ENCODE assay signal across 11 mouse cellular contexts in the genomic region with DNA sequence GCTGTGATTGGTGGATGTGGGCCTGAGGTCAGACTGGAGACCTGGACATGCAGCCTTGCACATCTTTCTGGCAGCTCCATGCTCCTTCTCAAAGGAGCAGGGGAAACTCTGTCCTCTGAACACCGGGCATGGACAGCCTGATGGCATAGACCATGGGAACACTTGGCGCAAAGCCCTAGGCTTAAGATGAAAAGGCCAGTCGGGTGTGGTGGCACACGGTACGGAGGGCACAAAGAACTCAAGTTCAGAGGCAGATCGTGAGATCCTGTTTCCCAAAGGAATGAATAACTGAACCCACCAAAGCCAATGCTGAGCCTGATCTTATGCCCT. TPM values are rescaled to one million over a fixed set of nuclear protein-coding genes. Genes with fewer than 3 reads are reported as not detected.
DNase-seq lines count a peak whose midpoint lies in the region; ATAC-seq and TF ChIP-seq lines count a peak whose summit lies in the region.
"Had no signal": no experiment of that assay in that cellular context is flagged by ENCODE, and none has a peak within 500 bp of the region (broad histone marks: within the 10 kb centered on the region; RNA-seq: fewer than 3 reads in every experiment).

No protein-coding gene starts in this region.

- no peak overlapping the region for H3K9ac ChIP-seq in liver, embryonic 11.5 days (ENCODE audit: low read depth, low read length)
- H3K9ac ChIP-seq in heart, postnatal 0 days (replicated peaks; ENCODE audit: low read depth, low read length) = no peak overlapping the region
- no peak overlapping the region for H3K9ac ChIP-seq in stomach, embryonic 14.5 days (replicated peaks; ENCODE audit: low read depth, low read length)
- no peak overlapping the region for H3K9ac ChIP-seq in hindbrain, embryonic 11.5 days (ENCODE audit: low read depth, low read length)
- H3K9ac ChIP-seq: forebrain, embryonic 13.5 days; neural tube, embryonic 12.5 days had no signal

- H3K4me3 ChIP-seq in heart, embryonic 10.5 days = no peak overlapping the region
- H3K4me3 ChIP-seq in liver, embryonic 11.5 days (ENCODE audit: low read depth, low read length) = no peak overlapping the region
- no peak overlapping the region for H3K4me3 ChIP-seq in heart, postnatal 0 days (ENCODE audit: low read depth, low read length)
- H3K4me3 ChIP-seq in stomach, embryonic 14.5 days (ENCODE audit: low read depth, low read length) = no peak overlapping the region
- H3K4me3 ChIP-seq in hindbrain, embryonic 11.5 days (ENCODE audit: low read depth, low read length) = no peak overlapping the region
- H3K4me3 ChIP-seq: forebrain, embryonic 13.5 days; neural tube, embryonic 12.5 days had no signal

- peaks cover 58% of the 10 kb centered on the region for H3K4me1 ChIP-seq in heart, embryonic 10.5 days
- peaks cover 27% of the 10 kb centered on the region for H3K4me1 ChIP-seq in liver, embryonic 11.5 days (replicated peaks; ENCODE audit: control insufficient read depth, insufficient read depth, low read length)
- H3K4me1 ChIP-seq in heart, postnatal 0 days (ENCODE audit: control insufficient read depth, insufficient read depth) = peaks cover 41% of the 10 kb centered on the region
- peaks cover 53% of the 10 kb centered on the region for H3K4me1 ChIP-seq in stomach, embryonic 14.5 days (ENCODE audit: control insufficient read depth, insufficient read depth, low read length)
- H3K4me1 ChIP-seq in hindbrain, embryonic 11.5 days (replicated peaks; ENCODE audit: control insufficient read depth, insufficient read depth, low read length) = no peaks in the 10 kb centered on the region

- peak overlapping the region; percentile 54 for H3K27ac ChIP-seq in heart, embryonic 10.5 days
- 0 out of 2 replicates have a peak overlapping the region, but pooled peaks have one; percentile 19 for H3K27ac ChIP-seq in liver, embryonic 11.5 days (ENCODE audit: low read depth, low read length)
- H3K27ac ChIP-seq in heart, postnatal 0 days (ENCODE audit: low read depth) = peak overlapping the region; percentile 71
- H3K27ac ChIP-seq in stomach, embryonic 14.5 days (ENCODE audit: low read length) = peak overlapping the region; percentile 75; the same call in 1 of the 2 replicates
- H3K27ac ChIP-seq in hindbrain, embryonic 11.5 days (ENCODE audit: low read depth, low read length) = no peak overlapping the region
- H3K27ac ChIP-seq: forebrain, embryonic 13.5 days; neural tube, embryonic 12.5 days had no signal

- no peak for TF ChIP-seq CTCF in heart, postnatal 0 days (IDR thresholded peaks at IDR 0.05; ENCODE audit: low read depth)

- no peak for DNase-seq in heart, embryonic 10.5 days (ENCODE audit: low spot score)
- DNase-seq in heart, postnatal 25 days (ENCODE audit: low spot score) = no peak
- no peak for DNase-seq in liver, embryonic 11.5 days (ENCODE audit: low spot score)
- DNase-seq in liver = no peak
- DNase-seq in heart, postnatal 0 days (ENCODE audit: low spot score) = no peak
- no peak for DNase-seq in hindbrain, embryonic 11.5 days (ENCODE audit: low spot score)
- DNase-seq in layer of hippocampus, postnatal 10 days (ENCODE audit: low spot score in 2 of 2) = no peak
- DNase-seq: thymus, adult 18-20 months had no signal

- no peak for ATAC-seq in liver, embryonic 11.5 days (replicated peaks; ENCODE audit: low FRiP score)
- ATAC-seq in heart, postnatal 0 days (ENCODE audit: insufficient read depth, low read depth) = no peak
- ATAC-seq in stomach, embryonic 14.5 days (ENCODE audit: insufficient number of reproducible peaks, insufficient read depth, low FRiP score, low read depth) = no peak
- no peak for ATAC-seq in hindbrain, embryonic 11.5 days (ENCODE audit: low FRiP score)
- ATAC-seq: forebrain, embryonic 13.5 days had no signal

- intact Hi-C loops in heart, postnatal 25 days (cut with DNase I) = no loop called here

- H3K27me3 ChIP-seq in heart, embryonic 10.5 days (ENCODE audit: insufficient read depth, poor library complexity, severe bottlenecking) = no peaks in the 10 kb centered on the region
- H3K27me3 ChIP-seq in liver, embryonic 11.5 days (replicated peaks; ENCODE audit: control insufficient read depth, insufficient read depth, low read length) = no peaks in the 10 kb centered on the region
- no peaks in the 10 kb centered on the region for H3K27me3 ChIP-seq in heart, postnatal 0 days (ENCODE audit: control insufficient read depth, insufficient read depth, low read length)
- no peaks in the 10 kb centered on the region for H3K27me3 ChIP-seq in stomach, embryonic 14.5 days (ENCODE audit: control insufficient read depth, insufficient read depth, low read length)
- H3K27me3 ChIP-seq in hindbrain, embryonic 11.5 days (ENCODE audit: control insufficient read depth, insufficient read depth, low read length) = no peaks in the 10 kb centered on the region
- H3K27me3 ChIP-seq: forebrain, embryonic 13.5 days; neural tube, embryonic 12.5 days had no signal

- H3K9me3 ChIP-seq in heart, embryonic 10.5 days = no peaks in the 10 kb centered on the region
- no peaks in the 10 kb centered on the region for H3K9me3 ChIP-seq in liver, embryonic 11.5 days (ENCODE audit: control insufficient read depth, low read length)
- H3K9me3 ChIP-seq in heart, postnatal 0 days (replicated peaks; ENCODE audit: control insufficient read depth, low read length) = no peaks in the 10 kb centered on the region
- no peaks in the 10 kb centered on the region for H3K9me3 ChIP-seq in stomach, embryonic 14.5 days (ENCODE audit: control insufficient read depth, low read depth, low read length)
- no peaks in the 10 kb centered on the region for H3K9me3 ChIP-seq in hindbrain, embryonic 11.5 days (ENCODE audit: control insufficient read depth, low read length)
- H3K9me3 ChIP-seq: forebrain, embryonic 13.5 days; neural tube, embryonic 12.5 days had no signal

- H3K4me2 ChIP-seq in liver, embryonic 11.5 days = no peak overlapping the region
- no peak overlapping the region for H3K4me2 ChIP-seq in heart, postnatal 0 days (ENCODE audit: low read depth, low read length)
- H3K4me2 ChIP-seq in stomach, embryonic 14.5 days (replicated peaks; ENCODE audit: low read depth, low read length) = no peak overlapping the region
- no peak overlapping the region for H3K4me2 ChIP-seq in hindbrain, embryonic 11.5 days (replicated peaks; ENCODE audit: low read depth, low read length)
- H3K4me2 ChIP-seq: forebrain, embryonic 13.5 days; neural tube, embryonic 12.5 days had no signal

- no peak for TF ChIP-seq EP300 in heart, postnatal 0 days (IDR thresholded peaks at IDR 0.05; ENCODE audit: low read depth)

- no peaks in the 10 kb centered on the region for H3K36me3 ChIP-seq in heart, embryonic 10.5 days
- no peaks in the 10 kb centered on the region for H3K36me3 ChIP-seq in liver, embryonic 11.5 days (ENCODE audit: control insufficient read depth, insufficient read depth, low read length)
- no peaks in the 10 kb centered on the region for H3K36me3 ChIP-seq in heart, postnatal 0 days (replicated peaks; ENCODE audit: control insufficient read depth, insufficient read depth, low read length)
- no peaks in the 10 kb centered on the region for H3K36me3 ChIP-seq in stomach, embryonic 14.5 days (ENCODE audit: control insufficient read depth, insufficient read depth, low read length)
- no peaks in the 10 kb centered on the region for H3K36me3 ChIP-seq in hindbrain, embryonic 11.5 days (ENCODE audit: control insufficient read depth, insufficient read depth, low read length)
- H3K36me3 ChIP-seq: neural tube, embryonic 12.5 days had no signal

- 82% methylated on average over 6 of the region's 6 CpGs for WGBS in heart, embryonic 10.5 days
- 85% methylated on average over 6 of the region's 6 CpGs for WGBS in liver, embryonic 11.5 days
- WGBS in heart, postnatal 0 days = 54% methylated on average over 6 of the region's 6 CpGs
- WGBS in stomach, embryonic 14.5 days = 68% methylated on average over 6 of the region's 6 CpGs
- WGBS in hindbrain, embryonic 11.5 days = 87% methylated on average over 6 of the region's 6 CpGs

RNA-seq across cellular contexts. Expression of gene Tgoln1, which starts 43.6 kb away (rescaled TPM):
- 27.9 and 29.1 TPM in 2 replicates for polyA plus RNA-seq in heart, embryonic 10.5 days (2016; fragmentation: Nextera tagmentation; extraction: Ambion mirVana)
- total RNA-seq in heart, postnatal 25 days (2021) = 10 to 100 TPM; 46.3 to 50.5 TPM
- polyA plus RNA-seq in liver, embryonic 11.5 days (2014; fragmentation: Nextera tagmentation; extraction: Ambion mirVana) = 28.4 and 30.3 TPM in 2 replicates
- 16.4 and 22.5 TPM in 2 replicates for total RNA-seq in heart, postnatal 0 days (2014; rRNA removed; ENCODE audit: low replicate concordance)
- polyA plus RNA-seq in heart, postnatal 0 days (2015; fragmentation: Nextera tagmentation; extraction: Ambion mirVana) = 19.4 and 21.3 TPM in 2 replicates
- 38.9 and 39.3 TPM in 2 replicates for polyA plus RNA-seq in stomach, embryonic 14.5 days (2014; fragmentation: Nextera tagmentation; extraction: Ambion mirVana)
- 41.5 and 42.3 TPM in 2 replicates for polyA plus RNA-seq in hindbrain, embryonic 11.5 days (2014; fragmentation: Nextera tagmentation; extraction: Ambion mirVana)
- total RNA-seq in layer of hippocampus, postnatal 10 days (2021) = 10 to 100 TPM; 49.7 to 51.1 TPM
